Mouse (Mus musculus) 3134 (cell line): ENCODE measurements around the gene Gtf2h3.

Experiments
- DNase-seq: peaks from one replicate; pipeline ENCODE4 v3.0.0-alpha.2; 2011; ENCODE audit warnings: low spot score; ENCODE audit not compliant: insufficient read length; ENCODE audit errors: extremely low read depth

Gtf2h3 gene

GRCm38 (mm10) chr5:124635068-124635467, 56.1 kb downstream of the Gtf2h3 start:
- DNase-seq: peak; percentile 40

GRCm38 (mm10) chr5:124636139-124636538, 57.2 kb downstream of the Gtf2h3 start:
- no peak for DNase-seq

- no peak for DNase-seq
These were observed 57.8 kb downstream of the Gtf2h3 start for GRCm38 (mm10) chr5:124636694-124637093.

GRCm38 (mm10) chr5:124637300-124637699, 58.4 kb downstream of the Gtf2h3 start:
- DNase-seq: no peak

GRCm38 (mm10) chr5:124637836-124638235, 58.9 kb downstream of the Gtf2h3 start:
- DNase-seq: no peak
